Mouse (Mus musculus) thymus, postnatal 10 days (tissue): ENCODE measurements around the gene Med12l.
"Not testable (repeated sequence)": the region's sequence is repeated elsewhere in the genome, so short reads cannot be mapped to it uniquely, and the experiment has no call there.

Experiments
- DNase-seq, 2 experiments: peaks; one replicate each; pipeline ENCODE4 v3.0.0; 2021; ENCODE audit warnings: low spot score in 2 of 2

Med12l gene

GRCm38 (mm10) chr3:59098540-59098939 is 92.9 kb downstream of the Med12l start:
- DNase-seq: no peak

- DNase-seq: peak in 1 of 2 experiments; percentile 22
Measured at GRCm38 (mm10) chr3:59101218-59101986, 95.8 kb downstream of the Med12l start, which contains the start of gene Gpr171. Gene Gpr171 (minus strand): TSS chr3:59101821.

- DNase-seq: no peak
Measured at GRCm38 (mm10) chr3:59102146-59102545, 96.5 kb downstream of the Med12l start.

GRCm38 (mm10) chr3:59104462-59104861 is 98.8 kb downstream of the Med12l start:
- no peak for DNase-seq

- DNase-seq: no peak
Measured at GRCm38 (mm10) chr3:59107439-59107838, 101.8 kb downstream of the Med12l start.

GRCm38 (mm10) chr3:59109834-59110233 is 104.2 kb downstream of the Med12l start:
- DNase-seq: not testable (repeated sequence)

GRCm38 (mm10) chr3:59111944-59112343 is 106.3 kb downstream of the Med12l start:
- DNase-seq: no peak

GRCm38 (mm10) chr3:59113291-59113690 is 107.7 kb downstream of the Med12l start:
- DNase-seq: not testable (repeated sequence)

GRCm38 (mm10) chr3:59113973-59114517 is 108.4 kb downstream of the Med12l start:
- no peak for DNase-seq

- no peak for DNase-seq
Measured at GRCm38 (mm10) chr3:59121067-59121730, 115.6 kb downstream of the Med12l start.

- DNase-seq: no peak
Measured at GRCm38 (mm10) chr3:59121780-59122449, 116.3 kb downstream of the Med12l start.

- no peak for DNase-seq
Measured at GRCm38 (mm10) chr3:59125022-59125421, 119.4 kb downstream of the Med12l start.

GRCm38 (mm10) chr3:59125783-59126555 is 120.3 kb downstream of the Med12l start:
- no peak for DNase-seq

- DNase-seq: no peak
Measured at GRCm38 (mm10) chr3:59128681-59129080, 123.1 kb downstream of the Med12l start.

GRCm38 (mm10) chr3:59129547-59129946 is 123.9 kb downstream of the Med12l start:
- no peak for DNase-seq

GRCm38 (mm10) chr3:59130431-59130830 is 124.8 kb downstream of the Med12l start:
- DNase-seq: peak in 1 of 2 experiments; percentile 17

- no peak for DNase-seq
Measured at GRCm38 (mm10) chr3:59131081-59131480, 125.5 kb downstream of the Med12l start.

- no peak for DNase-seq
Measured at GRCm38 (mm10) chr3:59131966-59132365, 126.3 kb downstream of the Med12l start.

- no peak for DNase-seq
Measured at GRCm38 (mm10) chr3:59133189-59133588, 127.6 kb downstream of the Med12l start.

- DNase-seq: no peak
Measured at GRCm38 (mm10) chr3:59135911-59136653, 130.5 kb downstream of the Med12l start.
